Mouse (Mus musculus) bone marrow macrophage, adult 2 months (primary cell): ENCODE data around the gene Rassf4.
A peak's percentile ranks its signal among the peaks of the same experiment; 100 is the strongest.

Source experiments
- CTCF ChIP-seq: IDR thresholded peaks from 2 replicates; pipeline ENCODE4 v1.5.1; 2012; ENCODE audit warnings: low read depth, mild to moderate bottlenecking, low read length, moderate library complexity
- POLR2A ChIP-seq: IDR thresholded peaks from 2 replicates; pipeline ENCODE4 v1.6.1; 2012; ENCODE audit warnings: mild to moderate bottlenecking, low read depth, low read length, borderline replicate concordance

- no peak for TF ChIP-seq POLR2A
- peak; percentile 92 for TF ChIP-seq CTCF
Measured at GRCm38 (mm10) chr6:116632129-116632528, 41.6 kb downstream of the Rassf4 start.
